Mouse (Mus musculus): ENCODE measurements around the gene Tmem120b.

DNA sequence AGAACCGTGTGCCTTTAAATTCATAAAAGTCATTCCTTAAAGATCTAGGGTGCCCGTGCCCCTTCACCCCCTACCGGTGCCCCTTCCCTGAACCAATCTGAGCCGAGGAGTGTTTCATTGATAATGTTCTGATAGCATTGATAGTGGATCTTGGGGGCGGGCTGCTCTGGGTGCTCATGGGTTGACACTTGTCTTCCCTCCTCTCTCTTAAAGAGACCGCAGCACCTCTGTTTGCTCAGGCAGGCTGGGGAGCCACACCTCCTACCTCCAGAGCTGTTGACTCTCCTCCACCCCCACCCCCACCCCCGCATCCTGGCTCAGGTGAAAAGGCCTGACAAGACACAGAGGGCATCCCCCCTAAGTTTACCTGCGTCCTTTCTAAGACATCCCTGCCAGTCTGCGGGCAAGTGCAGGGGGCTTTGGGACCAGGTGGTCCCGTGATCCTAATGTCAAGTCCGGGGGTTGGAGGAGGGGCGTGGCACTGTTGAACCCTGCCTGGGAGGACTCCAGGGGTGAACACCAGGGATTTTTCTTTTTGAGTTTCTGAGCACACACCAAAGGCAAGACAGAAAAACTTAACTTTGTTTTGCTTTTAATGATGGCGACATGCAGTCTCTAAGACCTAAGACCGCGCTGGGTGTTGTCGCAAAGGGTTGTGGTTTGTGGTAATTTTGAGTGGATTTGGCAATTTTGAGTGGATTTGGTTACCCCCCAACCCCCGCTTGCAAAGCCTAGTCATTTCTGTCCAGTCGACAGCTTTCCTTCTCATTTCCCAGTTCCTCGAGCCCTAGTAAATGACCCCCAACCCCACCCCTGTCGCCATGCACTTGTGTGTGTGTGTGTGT is 76.8 kb downstream of the Tmem120b start:
- TF ChIP-seq CTCF (IDR thresholded peaks at IDR 0.05; ENCODE audit: extremely low read depth, insufficient read depth, insufficient read length, insufficient replicate concordance): no peak
- TF ChIP-seq POLR2A (IDR thresholded peaks at IDR 0.05; ENCODE audit: low read depth, low read length): no peak
